Mouse (Mus musculus): ENCODE results near the gene Samm50.

Gene Samm50

GRCm38 (mm10) chr15:84235646-84236045 is 43.6 kb downstream of the Samm50 start:
- DNase-seq (ENCODE audit: low read depth, low spot score) = peak; percentile 91

GRCm38 (mm10) chr15:84238552-84238951 is 46.5 kb downstream of the Samm50 start:
- DNase-seq (ENCODE audit: low read depth, low spot score) = no peak

DNA sequence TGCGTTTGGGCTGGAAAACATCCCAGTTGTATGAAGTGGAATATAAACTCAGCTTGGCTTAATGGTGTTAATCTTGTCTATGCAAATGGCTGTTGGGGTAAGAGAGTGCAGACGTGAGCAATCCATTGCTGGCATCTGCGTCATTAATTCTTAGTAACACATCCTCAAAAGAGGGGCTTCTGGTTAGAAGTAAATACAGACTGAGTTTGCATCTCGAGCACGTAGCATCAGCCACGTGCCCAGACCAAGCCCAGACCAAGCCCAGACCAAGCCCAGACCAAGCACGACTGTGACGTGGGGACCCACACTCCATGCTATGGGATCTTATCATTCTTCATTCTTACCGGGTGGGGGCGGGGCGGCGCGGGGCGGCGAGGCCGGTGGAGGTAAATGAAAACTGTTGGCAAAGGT is 47.0 kb downstream of the Samm50 start:
- DNase-seq (ENCODE audit: low read depth, low spot score) = peak; percentile 57

- DNase-seq (ENCODE audit: low read depth, low spot score) = no peak
These were observed 49.5 kb downstream of the Samm50 start for GRCm38 (mm10) chr15:84241520-84241919.

- no peak for DNase-seq (ENCODE audit: low read depth, low spot score)
These were observed 53.1 kb downstream of the Samm50 start for GRCm38 (mm10) chr15:84245104-84245503.

DNA sequence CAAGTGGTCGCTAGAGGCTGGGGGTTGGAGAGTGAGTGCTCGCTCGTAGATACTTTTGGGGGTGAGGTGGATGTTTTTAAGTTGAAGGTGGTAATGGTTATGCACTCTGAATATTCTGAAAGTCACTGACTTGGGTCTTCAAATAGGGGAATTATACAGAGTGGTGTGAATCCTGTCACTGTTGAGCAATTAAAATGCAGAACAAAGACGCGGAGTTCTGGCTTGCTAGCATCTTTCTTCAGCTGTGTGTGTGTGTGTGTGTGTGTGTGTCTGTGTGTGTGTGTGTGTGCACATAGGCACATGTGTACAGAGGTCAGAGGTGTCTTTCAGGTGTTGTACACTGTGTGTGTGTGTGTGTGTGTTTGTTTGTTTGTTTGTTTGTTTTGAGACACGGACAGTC is 54.2 kb downstream of the Samm50 start:
- DNase-seq (ENCODE audit: low read depth, low spot score) = no peak

DNA sequence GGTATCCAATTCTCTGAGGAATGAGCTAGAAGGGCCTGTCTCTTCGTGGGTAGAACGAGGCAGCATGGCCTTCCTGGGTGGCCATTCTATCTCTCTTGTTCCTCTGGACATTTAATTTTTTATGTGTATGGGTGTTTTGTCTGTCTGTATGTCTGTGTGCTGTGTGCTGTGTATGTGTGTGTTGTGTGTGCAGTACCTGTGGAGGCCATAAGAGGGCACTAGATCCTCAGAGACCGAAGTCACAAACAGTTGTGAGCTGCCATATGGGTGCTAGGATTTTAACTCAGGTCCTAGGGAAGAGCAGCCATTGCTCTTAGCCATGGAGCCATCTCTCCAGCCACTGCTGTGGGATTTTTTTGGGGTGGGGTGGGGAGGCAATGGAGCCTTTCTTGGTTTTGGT is 55.3 kb downstream of the Samm50 start:
- DNase-seq (ENCODE audit: low read depth, low spot score) = peak; percentile 51

- no peak for DNase-seq (ENCODE audit: low read depth, low spot score)
These were observed 59.2 kb downstream of the Samm50 start for GRCm38 (mm10) chr15:84251227-84251626.

- DNase-seq (ENCODE audit: low read depth, low spot score) = no peak
These were observed 60.6 kb downstream of the Samm50 start for GRCm38 (mm10) chr15:84252645-84253044.

GRCm38 (mm10) chr15:84253757-84254156 is 61.7 kb downstream of the Samm50 start:
- DNase-seq (ENCODE audit: low read depth, low spot score) = no peak

- DNase-seq (ENCODE audit: low read depth, low spot score) = no peak
These were observed 62.3 kb downstream of the Samm50 start for GRCm38 (mm10) chr15:84254387-84254786.

- DNase-seq (ENCODE audit: low read depth, low spot score) = no peak
These were observed 64.3 kb downstream of the Samm50 start for GRCm38 (mm10) chr15:84256254-84256850.

DNA sequence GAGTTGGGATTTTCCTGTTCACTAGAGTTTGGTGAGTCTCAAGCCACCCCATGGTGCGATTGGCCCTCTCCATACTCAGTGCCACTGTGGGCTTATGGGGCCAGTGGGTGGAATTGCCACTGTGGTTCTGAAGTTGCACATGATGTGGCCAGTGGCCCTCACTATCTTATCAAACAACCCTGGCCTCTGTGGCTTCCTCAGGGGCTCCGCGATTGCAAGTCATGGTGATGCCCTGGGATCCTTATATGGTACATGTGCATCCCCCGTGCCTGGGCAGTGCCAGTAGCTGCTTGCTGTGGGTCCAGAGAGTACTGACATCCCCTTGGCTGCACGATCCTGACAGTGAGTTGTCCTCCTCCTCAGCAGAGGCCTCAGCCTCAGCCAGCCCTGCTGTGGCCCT is 64.8 kb downstream of the Samm50 start:
- no peak for DNase-seq (ENCODE audit: low read depth, low spot score)

DNA sequence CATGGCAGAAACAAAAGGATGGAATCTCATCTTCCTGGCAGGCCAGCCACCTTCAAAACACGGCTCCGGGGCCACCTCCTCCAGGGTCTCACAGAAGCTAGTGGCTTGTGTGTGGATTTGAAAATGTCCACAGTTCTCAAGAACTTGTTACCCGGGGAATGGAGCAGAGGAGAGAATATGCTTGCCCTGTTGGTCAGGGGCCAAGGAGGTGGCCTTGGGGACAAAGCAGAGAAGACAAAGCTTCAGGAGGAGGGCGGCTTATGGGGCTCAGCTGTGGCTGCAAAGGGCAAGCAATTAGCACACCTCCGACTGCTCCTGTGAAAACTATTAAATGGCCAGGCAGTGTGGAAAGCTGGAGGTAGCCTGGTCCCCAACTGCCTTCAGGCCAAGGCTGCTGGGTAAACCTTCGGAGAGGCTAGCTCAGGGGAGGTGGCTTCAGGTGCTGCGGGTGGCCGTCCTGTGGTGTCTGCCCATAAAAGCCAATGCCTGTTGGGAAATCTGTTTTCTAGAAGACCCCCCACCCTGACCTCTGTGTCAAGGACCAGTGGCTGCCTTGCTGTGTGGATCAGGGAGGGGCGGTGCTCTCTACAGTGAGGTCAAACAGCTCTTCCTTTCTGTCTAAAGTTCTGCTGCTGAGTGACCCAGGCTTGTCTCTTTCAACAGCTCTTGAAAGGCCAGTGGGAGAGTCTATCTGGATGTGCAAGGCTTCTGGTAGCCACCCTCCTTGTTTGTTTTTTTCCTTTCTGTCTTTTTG is 66.7 kb downstream of the Samm50 start:
- no peak for DNase-seq (ENCODE audit: low read depth, low spot score)

GRCm38 (mm10) chr15:84260123-84260822 is 68.2 kb downstream of the Samm50 start:
- peak; percentile 88 for DNase-seq (ENCODE audit: low read depth, low spot score)

GRCm38 (mm10) chr15:84262630-84263029 is 70.6 kb downstream of the Samm50 start:
- DNase-seq (ENCODE audit: low read depth, low spot score) = no peak

DNA sequence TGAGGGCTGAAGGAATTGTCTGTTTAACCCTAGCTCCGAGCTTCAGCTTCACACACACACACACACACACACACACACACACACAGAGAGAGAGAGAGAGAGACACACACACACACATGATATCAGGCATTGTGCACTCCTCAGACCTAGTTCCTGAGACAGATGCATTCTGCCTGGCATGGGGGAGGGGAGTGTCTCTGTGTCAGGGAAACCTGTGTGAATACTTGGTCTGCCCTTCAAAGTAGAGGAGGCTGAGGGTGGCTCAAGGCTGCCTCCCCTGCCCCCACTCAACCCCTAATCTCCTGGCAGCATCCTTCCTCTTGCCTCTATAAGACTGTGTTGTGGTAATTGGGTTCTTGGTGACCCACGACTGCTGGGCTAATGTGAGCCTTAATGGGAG is 71.5 kb downstream of the Samm50 start:
- DNase-seq (ENCODE audit: low read depth, low spot score) = no peak

- DNase-seq (ENCODE audit: low read depth, low spot score) = no peak
These were observed 73.1 kb downstream of the Samm50 start for GRCm38 (mm10) chr15:84265141-84265540.

- DNase-seq (ENCODE audit: low read depth, low spot score) = no peak
These were observed 74.2 kb downstream of the Samm50 start for GRCm38 (mm10) chr15:84266290-84266689.

All from R1 (cell line).